Mouse (Mus musculus): Measurements from ENCODE around the gene Cyp26b1.

The Cyp26b1 gene

GRCm38 (mm10) chr6:84588221-84588894, 5.3 kb downstream of the Cyp26b1 start:
- in situ Hi-C loops (cut with MboI, MseI): no loop called here

GRCm38 (mm10) chr6:84587471-84588101, 6.1 kb downstream of the Cyp26b1 start:
- in situ Hi-C loops (cut with MboI, MseI): no loop called here

GRCm38 (mm10) chr6:84586551-84587200, 7.0 kb downstream of the Cyp26b1 start:
- in situ Hi-C loops (cut with MboI, MseI): no loop called here

- in situ Hi-C loops (cut with MboI, MseI): no loop called here
These were observed 7.9 kb downstream of the Cyp26b1 start for GRCm38 (mm10) chr6:84585686-84586300.

- in situ Hi-C loops (cut with MboI, MseI): loop anchor here in 1 of 2 experiments (5.0 kb wide), 1 partner anchor 158 kb away; no protein-coding TSS in a partner anchor
These were observed 8.7 kb downstream of the Cyp26b1 start for GRCm38 (mm10) chr6:84584783-84585685.

GRCm38 (mm10) chr6:84583841-84584782, 9.6 kb downstream of the Cyp26b1 start:
- in situ Hi-C loops (cut with MboI, MseI): loop anchor here in 1 of 2 experiments (5.0 kb wide), 1 partner anchor 157 kb away; no protein-coding TSS in a partner anchor

GRCm38 (mm10) chr6:84583371-84583770, 10.3 kb downstream of the Cyp26b1 start:
- in situ Hi-C loops (cut with MboI, MseI): loop anchor here in 1 of 2 experiments (5.0 kb wide), 1 partner anchor 156 kb away; no protein-coding TSS in a partner anchor

- in situ Hi-C loops (cut with MboI, MseI): loop anchor here in 1 of 2 experiments (5.0 kb wide), 1 partner anchor 156 kb away; no protein-coding TSS in a partner anchor
These were observed 10.9 kb downstream of the Cyp26b1 start for GRCm38 (mm10) chr6:84582826-84583225.

- in situ Hi-C loops (cut with MboI, MseI): loop anchor here in 1 of 2 experiments (5.0 kb wide), 1 partner anchor 155 kb away; no protein-coding TSS in a partner anchor
These were observed 11.8 kb downstream of the Cyp26b1 start for GRCm38 (mm10) chr6:84581833-84582445.

GRCm38 (mm10) chr6:84580979-84581832, 12.5 kb downstream of the Cyp26b1 start:
- in situ Hi-C loops (cut with MboI, MseI): loop anchor here in 1 of 2 experiments (5.0 kb wide), 1 partner anchor 154 kb away; no protein-coding TSS in a partner anchor

- in situ Hi-C loops (cut with MboI, MseI): loop anchor here (10.0 kb wide), 2 partner anchors 485 to 495 kb away; no protein-coding TSS in a partner anchor
These were observed 14.2 kb downstream of the Cyp26b1 start for GRCm38 (mm10) chr6:84579508-84579907.

- in situ Hi-C loops (cut with MboI, MseI): loop anchor here (10.0 kb wide), 2 partner anchors 484 to 494 kb away; no protein-coding TSS in a partner anchor
These were observed 14.8 kb downstream of the Cyp26b1 start for GRCm38 (mm10) chr6:84578928-84579327.

- in situ Hi-C loops (cut with MboI, MseI): loop anchor here (10.0 kb wide), 2 partner anchors 483 to 493 kb away; no protein-coding TSS in a partner anchor
These were observed 15.8 kb downstream of the Cyp26b1 start for GRCm38 (mm10) chr6:84577898-84578297.

- in situ Hi-C loops (cut with MboI, MseI): loop anchor here (10.0 kb wide), 2 partner anchors 479 to 489 kb away; no protein-coding TSS in a partner anchor
These were observed 19.6 kb downstream of the Cyp26b1 start for GRCm38 (mm10) chr6:84573905-84574660.

GRCm38 (mm10) chr6:84570039-84570438, 23.7 kb downstream of the Cyp26b1 start:
- in situ Hi-C loops (cut with MboI, MseI): loop anchor here (10.0 kb wide), 2 partner anchors 475 to 485 kb away; no protein-coding TSS in a partner anchor

- in situ Hi-C loops (cut with MboI, MseI): no loop called here
These were observed 24.1 kb downstream of the Cyp26b1 start for GRCm38 (mm10) chr6:84569590-84569989.

- in situ Hi-C loops (cut with MboI, MseI): no loop called here
These were observed 24.8 kb downstream of the Cyp26b1 start for GRCm38 (mm10) chr6:84568880-84569279.
